Mouse (Mus musculus) intestine, embryonic 16.5 days (tissue): ENCODE data around the gene Bbs9. TPM values are rescaled to one million over a fixed set of nuclear protein-coding genes. Genes with fewer than 3 reads are reported as not detected.

ENCODE experiments used
- ATAC-seq: fragments of 200-750 bp; cut with Nextera tagmentation; 2 replicates; pipeline ENCODE4 v1.8.0; 2017; ENCODE audit warnings: moderate TSS enrichment, moderate library complexity
- H3K27ac ChIP-seq: fragments of 300-500 bp; sonication (generic); 2 replicates; pipeline ENCODE4 v1.5.1; 2014; ENCODE audit warnings: mild to moderate bottlenecking, low read length
- H3K27me3 ChIP-seq: fragments of 300-500 bp; sonication (generic); replicated peaks from 2 replicates; pipeline ENCODE4 v1.6.1; 2014; ENCODE audit warnings: low read length, control low read depth, mixed read lengths; ENCODE audit not compliant: control insufficient read depth, insufficient read depth
- H3K36me3 ChIP-seq: fragments of 300-500 bp; sonication (generic); 2 replicates; pipeline ENCODE4 v1.6.1; 2014; ENCODE audit warnings: low read length, control low read depth; ENCODE audit not compliant: control insufficient read depth, insufficient read depth
- H3K4me1 ChIP-seq: fragments of 300-500 bp; sonication (generic); 2 replicates; pipeline ENCODE4 v1.6.1; 2014; ENCODE audit warnings: low read length, control low read depth, mixed read lengths; ENCODE audit not compliant: control insufficient read depth, insufficient read depth
- H3K4me2 ChIP-seq: fragments of 300-500 bp; sonication (generic); 2 replicates; pipeline ENCODE4 v1.6.1; 2014; ENCODE audit warnings: low read depth, low read length, control low read depth
- H3K4me3 ChIP-seq: fragments of 300-500 bp; sonication (generic); 2 replicates; pipeline ENCODE4 v1.5.1; 2014; ENCODE audit warnings: mild to moderate bottlenecking, low read length
- H3K9ac ChIP-seq: fragments of 300-500 bp; sonication (generic); 2 replicates; pipeline ENCODE4 v1.6.1; 2014; ENCODE audit warnings: low read depth, low read length
- H3K9me3 ChIP-seq: fragments of 300-500 bp; sonication (generic); 2 replicates; pipeline ENCODE4 v1.6.1; 2016; ENCODE audit warnings: low read length, control low read depth; ENCODE audit not compliant: control insufficient read depth
- WGBS: fragments of 180-500 bp; shearing (Covaris S2); extraction: QIAGEN DNeasy Blood & Tissue Kit; methylation state at CpG from one replicate; pipeline ENCODE4 v1.1.7; 2014; 5-methylcytosine and 5-hydroxymethylcytosine counted together
- polyA plus RNA-seq: library from polyadenylated mRNA; unstranded; fragments of >200 nt; fragmentation: Nextera tagmentation; extraction: Ambion mirVana; gene quantifications from 2 replicates; pipeline ENCODE4 v1.2.1, GENCODE M21; 2015

Bbs9 gene
- polyA plus RNA-seq, 1 experiment from 2014 or later: 12.6 TPM

- WGBS: 77% methylated on average over 8 of the region's 8 CpGs
- no peak overlapping the region for H3K4me2 ChIP-seq
- no peaks in the 10 kb centered on the region for H3K9me3 ChIP-seq
- no peaks in the 10 kb centered on the region for H3K4me1 ChIP-seq
- no peaks in the 10 kb centered on the region for H3K27me3 ChIP-seq
- no peaks in the 10 kb centered on the region for H3K36me3 ChIP-seq
- no peak for ATAC-seq
- H3K4me3 ChIP-seq: no peak overlapping the region
- H3K27ac ChIP-seq: no peak overlapping the region
- H3K9ac ChIP-seq: no peak overlapping the region
These were observed 259.4 kb downstream of the Bbs9 start for GRCm38 (mm10) chr9:22734954-22735353.

- WGBS: 84% methylated on average over 8 of the region's 8 CpGs
- Histone ChIP-seq H3K27me3 (no peaks in the 10 kb centered on the region), H3K36me3 (no peaks in the 10 kb centered on the region), H3K9me3 (no peaks in the 10 kb centered on the region), H3K27ac (no peak overlapping the region), H3K4me3 (no peak overlapping the region), H3K4me2 (no peak overlapping the region), H3K9ac (no peak overlapping the region), H3K4me1 (no peaks in the 10 kb centered on the region)
- no peak for ATAC-seq
These were observed 259.9 kb downstream of the Bbs9 start for GRCm38 (mm10) chr9:22735385-22735784.

DNA sequence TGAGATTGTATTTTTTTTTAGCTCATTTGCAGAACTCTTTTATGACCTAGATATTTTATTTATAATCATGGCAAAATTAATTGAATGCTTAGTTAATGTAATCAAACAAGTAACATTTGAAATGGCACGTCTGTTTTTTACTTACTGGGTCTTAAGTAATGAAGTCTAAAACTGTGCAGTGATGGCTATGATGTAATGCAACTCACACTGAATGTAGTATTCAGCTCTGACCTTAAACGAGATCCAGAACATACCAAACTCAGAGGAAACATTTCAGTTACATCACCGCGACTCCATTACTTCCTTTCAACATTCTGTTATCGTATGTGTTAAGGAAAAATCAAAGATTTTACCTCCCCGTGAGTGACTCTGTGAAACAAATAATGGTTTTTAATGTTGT is 262.4 kb downstream of the Bbs9 start:
- Histone ChIP-seq H3K4me1 (no peaks in the 10 kb centered on the region), H3K9me3 (no peaks in the 10 kb centered on the region), H3K4me3 (no peak overlapping the region), H3K9ac (no peak overlapping the region), H3K36me3 (no peaks in the 10 kb centered on the region), H3K27ac (no peak overlapping the region), H3K4me2 (no peak overlapping the region), H3K27me3 (no peaks in the 10 kb centered on the region)
- ATAC-seq: no peak
- 65% methylated on average over 6 of the region's 6 CpGs for WGBS

GRCm38 (mm10) chr9:22738861-22739260 is 263.3 kb downstream of the Bbs9 start:
- H3K4me2 ChIP-seq: no peak overlapping the region
- no peak overlapping the region for H3K9ac ChIP-seq
- no peak for ATAC-seq
- no peak overlapping the region for H3K27ac ChIP-seq
- no peaks in the 10 kb centered on the region for H3K36me3 ChIP-seq
- 87% methylated on average over 3 of the region's 3 CpGs for WGBS
- no peak overlapping the region for H3K4me3 ChIP-seq
- no peaks in the 10 kb centered on the region for H3K9me3 ChIP-seq
- H3K27me3 ChIP-seq: no peaks in the 10 kb centered on the region
- no peaks in the 10 kb centered on the region for H3K4me1 ChIP-seq

GRCm38 (mm10) chr9:22741967-22742366 is 266.5 kb downstream of the Bbs9 start:
- Histone ChIP-seq H3K9ac (no peak overlapping the region), H3K4me2 (no peak overlapping the region), H3K4me1 (no peaks in the 10 kb centered on the region), H3K9me3 (no peaks in the 10 kb centered on the region), H3K27me3 (no peaks in the 10 kb centered on the region), H3K36me3 (no peaks in the 10 kb centered on the region), H3K4me3 (no peak overlapping the region), H3K27ac (no peak overlapping the region)
- 87% methylated on average over 1 of the region's 1 CpGs for WGBS
- ATAC-seq: no peak

GRCm38 (mm10) chr9:22748617-22749016 is 273.1 kb downstream of the Bbs9 start:
- Histone ChIP-seq H3K4me1 (0 out of 2 replicates have a peak, but pooled peaks cover 4% of the 10 kb centered on the region), H3K4me3 (no peak overlapping the region), H3K27me3 (no peaks in the 10 kb centered on the region), H3K4me2 (no peak overlapping the region), H3K9ac (no peak overlapping the region), H3K27ac (no peak overlapping the region), H3K36me3 (no peaks in the 10 kb centered on the region), H3K9me3 (no peaks in the 10 kb centered on the region)
- no peak for ATAC-seq
- 64% methylated on average over 2 of the region's 2 CpGs for WGBS

GRCm38 (mm10) chr9:22750779-22751545 is 275.4 kb downstream of the Bbs9 start:
- WGBS: 81% methylated on average over 17 of the region's 17 CpGs
- Histone ChIP-seq H3K36me3 (no peaks in the 10 kb centered on the region), H3K27me3 (no peaks in the 10 kb centered on the region), H3K4me3 (no peak overlapping the region), H3K9me3 (no peaks in the 10 kb centered on the region), H3K4me1 (0 out of 2 replicates have a peak, but pooled peaks cover 4% of the 10 kb centered on the region), H3K9ac (no peak overlapping the region), H3K27ac (no peak overlapping the region), H3K4me2 (no peak overlapping the region)
- ATAC-seq: no peak

DNA sequence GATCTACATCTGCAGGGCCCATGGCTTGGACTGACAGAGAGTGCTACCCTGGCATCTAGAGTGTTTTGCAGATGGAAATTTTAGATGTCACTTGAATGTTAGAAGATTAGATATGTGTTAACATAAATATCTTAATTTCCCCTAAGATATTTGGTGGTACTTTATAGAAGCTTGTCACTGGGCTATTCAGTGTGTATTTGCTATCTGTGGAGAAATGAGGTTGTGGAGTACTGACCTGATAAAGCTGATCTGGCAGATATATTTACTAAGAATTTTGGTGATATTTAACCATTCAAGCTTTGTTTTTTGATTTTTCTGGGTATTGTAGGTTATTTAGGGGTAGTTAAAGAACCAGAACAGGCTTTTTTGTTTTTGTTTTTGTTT is 276.0 kb downstream of the Bbs9 start:
- no peaks in the 10 kb centered on the region for H3K27me3 ChIP-seq
- no peak overlapping the region for H3K9ac ChIP-seq
- no peak overlapping the region for H3K4me2 ChIP-seq
- 0 out of 2 replicates have a peak, but pooled peaks cover 4% of the 10 kb centered on the region for H3K4me1 ChIP-seq
- H3K36me3 ChIP-seq: no peaks in the 10 kb centered on the region
- no peaks in the 10 kb centered on the region for H3K9me3 ChIP-seq
- no peak overlapping the region for H3K4me3 ChIP-seq
- ATAC-seq: no peak
- no peak overlapping the region for H3K27ac ChIP-seq

- Histone ChIP-seq H3K27me3 (no peaks in the 10 kb centered on the region), H3K9ac (no peak overlapping the region), H3K36me3 (no peaks in the 10 kb centered on the region), H3K4me1 (no peaks in the 10 kb centered on the region), H3K4me2 (no peak overlapping the region), H3K9me3 (no peaks in the 10 kb centered on the region), H3K27ac (no peak overlapping the region), H3K4me3 (no peak overlapping the region)
- WGBS: 82% methylated on average over 6 of the region's 6 CpGs
- no peak for ATAC-seq
These were observed 278.7 kb downstream of the Bbs9 start for GRCm38 (mm10) chr9:22754081-22754672.
